Mouse (Mus musculus) forebrain, embryonic 11.5 days (tissue): ENCODE data around the gene Gm11037. TPM values are rescaled to one million over a fixed set of nuclear protein-coding genes. Genes with fewer than 3 reads are reported as not detected.

Experiments
- ATAC-seq: fragments of 200-750 bp; cut with Nextera tagmentation; replicated peaks from 2 replicates; pipeline ENCODE4 v1.8.0; 2017; ENCODE audit warnings: moderate TSS enrichment; ENCODE audit not compliant: low FRiP score
- DNase-seq: peaks from one replicate; pipeline ENCODE4 v3.0.0-alpha.2; 2017; ENCODE audit warnings: low spot score
- H3K27ac ChIP-seq: fragments of 300-500 bp; sonication (generic); 2 replicates; pipeline ENCODE4 v1.5.1; 2014; ENCODE audit warnings: low read depth, low read length
- H3K27me3 ChIP-seq: fragments of 300-500 bp; sonication (generic); 2 replicates; pipeline ENCODE4 v1.6.1; 2014; ENCODE audit warnings: mild to moderate bottlenecking, low read length, mixed read lengths; ENCODE audit not compliant: control insufficient read depth, insufficient read depth
- H3K36me3 ChIP-seq: fragments of 300-500 bp; sonication (generic); 2 replicates; pipeline ENCODE4 v1.6.1; 2014; ENCODE audit warnings: mild to moderate bottlenecking, low read length, moderate library complexity, mixed read lengths; ENCODE audit not compliant: control insufficient read depth, insufficient read depth
- H3K4me1 ChIP-seq: fragments of 300-500 bp; sonication (generic); replicated peaks from 2 replicates; pipeline ENCODE4 v1.6.1; 2014; ENCODE audit warnings: low read length, mixed read lengths; ENCODE audit not compliant: control insufficient read depth, insufficient read depth
- H3K4me2 ChIP-seq: fragments of 300-500 bp; sonication (generic); 2 replicates; pipeline ENCODE4 v1.6.1; 2014; ENCODE audit warnings: low read depth, mild to moderate bottlenecking, low read length, moderate library complexity, mixed read lengths; ENCODE audit not compliant: severe bottlenecking
- H3K4me3 ChIP-seq: fragments of 300-500 bp; sonication (generic); 2 replicates; pipeline ENCODE4 v1.5.1; 2014; ENCODE audit warnings: low read depth, low read length
- H3K9ac ChIP-seq: fragments of 300-500 bp; sonication (generic); 2 replicates; pipeline ENCODE4 v1.6.1; 2014; ENCODE audit warnings: low read length
- H3K9me3 ChIP-seq: fragments of 300-500 bp; sonication (generic); 2 replicates; pipeline ENCODE4 v1.6.1; 2016; ENCODE audit warnings: low read length, mixed read lengths; ENCODE audit not compliant: control insufficient read depth
- WGBS: fragments of 180-500 bp; shearing (Covaris S2); extraction: QIAGEN DNeasy Blood & Tissue Kit; methylation state at CpG from one replicate; pipeline ENCODE4 v1.1.7; 2014; 5-methylcytosine and 5-hydroxymethylcytosine counted together
- polyA plus RNA-seq: library from polyadenylated mRNA; unstranded; fragments of >200 nt; fragmentation: Nextera tagmentation; extraction: Ambion mirVana; gene quantifications from 2 replicates; pipeline ENCODE4 v1.2.1, GENCODE M21; 2014

The Gm11037 gene
- polyA plus RNA-seq, 1 experiment from 2014 or later = not detected

DNA sequence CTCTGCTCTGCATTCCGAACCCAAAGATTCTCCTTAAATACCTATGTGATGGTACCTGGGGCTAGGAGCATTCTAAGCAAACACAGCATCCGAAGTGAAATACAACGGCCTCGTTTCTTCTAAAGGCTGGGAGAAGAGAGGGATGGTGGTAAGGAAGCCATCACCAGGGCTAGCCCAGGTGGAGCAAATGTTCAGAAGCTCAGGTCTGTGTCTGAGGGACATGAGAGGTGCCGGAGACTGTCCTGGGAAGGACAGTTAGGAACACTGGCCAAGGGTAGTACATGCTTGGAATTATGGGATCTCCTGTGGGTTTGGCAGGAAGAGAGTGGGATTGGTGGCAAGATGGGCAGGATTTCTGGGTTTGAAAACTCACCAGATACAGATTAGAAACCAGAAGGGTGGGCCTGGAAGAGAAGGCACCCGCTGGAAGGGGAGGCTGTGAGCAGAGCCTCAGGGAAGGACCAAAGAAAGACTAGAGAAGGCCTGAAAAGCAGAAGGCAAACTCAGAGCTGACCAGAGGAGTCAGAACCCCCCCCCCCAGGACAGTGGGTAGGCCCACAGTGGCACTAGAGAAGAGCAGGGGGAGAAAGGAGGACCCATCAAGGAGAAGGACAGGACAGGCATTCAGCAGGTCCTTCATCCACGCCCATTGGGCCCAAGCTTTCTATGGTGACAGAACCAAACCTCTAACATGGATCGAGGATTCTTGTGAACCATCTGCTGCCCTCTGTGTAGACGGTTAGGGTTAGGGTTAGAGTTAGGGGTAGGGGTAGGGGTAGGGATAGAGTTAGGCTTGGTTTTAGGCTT, 7.9 kb upstream of the Gm11037 start:
- H3K4me1 ChIP-seq = peaks cover 9% of the 10 kb centered on the region; the same call in 1 of the 2 replicates
- H3K9me3 ChIP-seq = no peaks in the 10 kb centered on the region
- H3K9ac ChIP-seq = no peak overlapping the region
- no peaks in the 10 kb centered on the region for H3K27me3 ChIP-seq
- H3K4me2 ChIP-seq = no peak overlapping the region
- no peak overlapping the region for H3K4me3 ChIP-seq
- 84% methylated on average over 9 of the region's 9 CpGs for WGBS
- DNase-seq = no peak
- no peaks in the 10 kb centered on the region for H3K36me3 ChIP-seq
- no peak for ATAC-seq
- no peak overlapping the region for H3K27ac ChIP-seq

DNA sequence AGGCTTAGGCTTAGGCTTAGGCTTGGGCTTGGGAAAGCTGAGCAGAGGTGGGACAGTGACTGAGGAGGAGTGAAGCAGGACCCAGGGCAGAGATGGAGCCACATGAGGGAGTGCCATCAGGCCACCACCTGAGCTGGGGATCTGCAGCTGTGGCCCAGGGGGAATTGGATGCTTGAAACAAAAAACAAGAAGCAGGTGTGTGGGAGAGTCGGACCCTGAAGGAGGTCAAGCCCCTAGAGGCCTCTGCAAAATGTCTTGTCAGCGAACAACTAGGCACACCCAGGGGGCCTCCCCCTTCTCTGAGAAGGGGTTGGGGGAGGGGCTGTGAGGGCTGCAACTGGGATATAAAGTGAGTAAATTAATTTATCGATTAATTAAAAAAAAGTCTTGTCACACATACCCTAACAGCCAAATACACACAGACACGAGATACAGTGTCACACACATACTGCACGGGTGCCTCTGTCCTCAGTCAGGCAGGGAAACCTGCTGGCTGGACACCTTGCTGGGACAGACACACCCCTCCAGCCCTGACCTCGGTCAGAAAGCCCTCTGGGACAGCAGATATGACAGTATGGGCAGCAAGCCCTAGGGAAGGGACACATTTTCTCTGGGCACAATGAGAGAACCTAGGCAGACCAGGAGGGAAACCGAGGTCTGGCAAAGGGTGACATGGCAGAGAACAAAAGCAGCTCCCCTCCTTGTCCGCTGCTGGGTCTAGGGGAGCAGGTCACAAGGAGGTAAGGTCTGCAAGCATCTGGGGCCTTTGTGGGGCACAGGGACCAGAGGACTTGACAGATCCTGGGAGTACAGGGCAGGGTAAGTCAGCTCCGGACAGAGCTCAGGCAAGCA, 7.1 kb upstream of the Gm11037 start:
- Histone ChIP-seq H3K4me1 (peaks cover 9% of the 10 kb centered on the region; the same call in 1 of the 2 replicates), H3K4me3 (no peak overlapping the region), H3K4me2 (0 out of 2 replicates have a peak overlapping the region, but pooled peaks have one; percentile 87), H3K36me3 (no peaks in the 10 kb centered on the region), H3K27me3 (no peaks in the 10 kb centered on the region), H3K27ac (no peak overlapping the region), H3K9ac (no peak overlapping the region), H3K9me3 (no peaks in the 10 kb centered on the region)
- WGBS = 45% methylated on average over 9 of the region's 9 CpGs
- ATAC-seq (no peak), DNase-seq (no peak)

DNA sequence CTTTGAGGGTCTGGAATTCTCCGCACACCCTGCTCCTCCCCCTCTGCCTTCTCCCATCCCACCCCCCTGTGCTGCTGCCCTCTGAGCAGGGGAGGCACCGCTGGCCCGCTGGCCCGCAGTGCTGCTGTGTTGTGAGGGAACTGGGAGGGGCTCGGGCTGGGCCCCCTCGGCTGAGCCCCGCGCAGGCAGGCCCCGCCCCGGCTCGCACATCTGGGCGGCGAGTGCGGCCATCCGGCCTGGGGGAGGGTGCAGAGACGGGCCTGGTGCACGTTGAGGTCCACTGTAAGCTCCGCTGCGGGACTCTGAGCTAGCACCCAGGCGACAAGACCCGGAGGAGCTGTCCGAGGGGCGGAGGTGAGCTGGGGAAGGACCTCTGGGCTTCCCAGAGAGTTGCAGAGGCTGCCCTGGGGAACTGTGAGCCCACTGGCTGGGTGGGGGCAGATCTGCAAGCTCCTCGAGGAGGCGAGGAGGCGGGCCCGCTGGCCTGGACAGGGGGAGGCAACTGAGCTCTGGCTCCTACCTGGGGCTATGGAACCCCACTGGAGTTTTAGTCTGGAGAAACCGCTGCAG, 6.1 kb upstream of the Gm11037 start, which contains the start of gene Hspa12b:
Gene Hspa12b (plus strand): TSS at position 120 of the 570 bp plus-strand sequence.
- Histone ChIP-seq H3K27me3 (no peaks in the 10 kb centered on the region), H3K4me3 (peak within 1 kb of the TSS; percentile 45), H3K9ac (peak within 1 kb of the TSS; percentile 63), H3K4me2 (peak within 1 kb of the TSS; percentile 87), H3K27ac (0 out of 2 replicates have a peak within 1 kb of the TSS, but pooled peaks have one; percentile 5), H3K4me1 (peaks cover 9% of the 10 kb centered on the region; the same call in 1 of the 2 replicates), H3K9me3 (no peaks in the 10 kb centered on the region), H3K36me3 (no peaks in the 10 kb centered on the region)
- peak; percentile 88 for ATAC-seq
- under 1% methylated on average over 21 of the region's 28 CpGs for WGBS
- DNase-seq = peak; percentile 82

DNA sequence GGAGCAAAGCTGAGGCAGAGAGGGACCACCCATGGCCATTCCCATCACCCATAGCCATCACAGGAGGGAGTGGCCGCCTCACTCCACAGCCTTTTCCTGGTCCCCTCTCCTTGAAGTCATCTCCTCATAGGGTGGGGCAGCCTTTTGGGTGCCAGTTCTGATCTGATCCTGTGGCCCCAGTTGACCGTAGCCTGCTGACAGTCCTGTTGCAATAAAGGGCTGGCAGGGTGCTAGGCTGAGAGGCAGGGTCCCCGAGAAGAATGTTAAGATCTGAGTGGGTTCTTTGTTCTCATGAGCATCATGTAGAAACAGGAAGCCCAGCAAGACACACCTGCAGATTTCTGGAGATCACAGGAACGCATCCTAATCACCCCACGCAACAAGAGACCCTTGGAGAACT, 5.1 kb upstream of the Gm11037 start:
- Histone ChIP-seq H3K36me3 (no peaks in the 10 kb centered on the region), H3K4me1 (peaks cover 9% of the 10 kb centered on the region; the same call in 1 of the 2 replicates), H3K27ac (no peak overlapping the region), H3K4me3 (peak overlapping the region; percentile 45; the same call in 1 of the 2 replicates), H3K27me3 (no peaks in the 10 kb centered on the region), H3K4me2 (peak overlapping the region; percentile 87; the same call in 1 of the 2 replicates), H3K9ac (no peak overlapping the region), H3K9me3 (no peaks in the 10 kb centered on the region)
- DNase-seq (no peak), ATAC-seq (no peak)
- 87% methylated on average over 5 of the region's 5 CpGs for WGBS

DNA sequence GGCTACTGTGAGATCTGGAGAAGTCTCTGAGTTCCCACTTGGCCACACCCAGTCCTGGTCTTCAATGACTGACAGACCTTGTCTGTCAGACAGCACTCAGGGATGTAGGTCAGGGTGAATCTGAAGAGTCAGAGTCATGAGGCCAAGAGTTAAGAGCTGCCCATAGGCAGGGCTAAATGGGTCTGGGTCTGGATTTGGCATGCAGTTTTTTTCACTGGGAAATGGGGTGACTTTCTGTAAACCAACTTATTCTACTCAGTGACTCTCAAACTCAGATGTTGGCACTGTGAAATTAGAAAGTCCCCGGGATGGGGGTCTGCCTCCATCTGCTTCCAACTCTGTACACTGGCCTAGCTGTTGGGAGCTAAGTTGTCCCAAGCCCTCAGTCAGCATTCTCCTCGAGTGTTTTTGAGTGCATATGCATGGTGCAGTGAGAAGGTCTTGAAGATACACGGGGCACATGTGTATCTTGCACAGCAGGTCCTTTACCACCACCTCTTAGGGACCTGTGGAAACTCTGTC, 4.6 kb upstream of the Gm11037 start:
- DNase-seq (no peak), ATAC-seq (no peak)
- Histone ChIP-seq H3K4me1 (peaks cover 9% of the 10 kb centered on the region; the same call in 1 of the 2 replicates), H3K9ac (no peak overlapping the region), H3K36me3 (no peaks in the 10 kb centered on the region), H3K27ac (no peak overlapping the region), H3K4me2 (no peak overlapping the region), H3K9me3 (no peaks in the 10 kb centered on the region), H3K27me3 (no peaks in the 10 kb centered on the region), H3K4me3 (no peak overlapping the region; the same call in 1 of the 2 replicates)
- WGBS = 91% methylated on average over 3 of the region's 3 CpGs

DNA sequence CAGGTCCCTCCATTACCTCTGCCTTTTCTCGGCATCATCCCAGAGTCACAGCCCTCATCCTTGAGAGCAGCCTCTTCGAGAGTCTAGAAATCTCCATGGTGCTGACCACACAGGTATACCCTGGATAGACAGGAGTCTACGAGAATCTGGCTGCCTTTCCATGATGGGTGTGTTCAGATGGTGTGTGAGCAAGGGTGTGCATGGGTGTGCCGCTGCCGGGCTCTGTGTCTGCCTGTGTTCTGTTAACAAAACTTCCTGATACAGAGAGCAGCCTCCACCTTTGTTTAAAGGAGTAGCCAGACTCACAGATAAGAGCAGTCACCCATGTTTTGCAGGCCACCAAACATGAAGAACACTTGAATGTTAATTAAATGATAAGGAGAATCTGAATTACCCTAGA, 3.5 kb upstream of the Gm11037 start:
- Histone ChIP-seq H3K4me3 (no peak overlapping the region), H3K27ac (no peak overlapping the region), H3K9ac (no peak overlapping the region), H3K36me3 (no peaks in the 10 kb centered on the region), H3K4me1 (peaks cover 9% of the 10 kb centered on the region; the same call in 1 of the 2 replicates), H3K9me3 (no peaks in the 10 kb centered on the region), H3K4me2 (no peak overlapping the region), H3K27me3 (no peaks in the 10 kb centered on the region)
- 82% methylated on average over 5 of the region's 5 CpGs for WGBS
- ATAC-seq = no peak
- peak; percentile 47 for DNase-seq

DNA sequence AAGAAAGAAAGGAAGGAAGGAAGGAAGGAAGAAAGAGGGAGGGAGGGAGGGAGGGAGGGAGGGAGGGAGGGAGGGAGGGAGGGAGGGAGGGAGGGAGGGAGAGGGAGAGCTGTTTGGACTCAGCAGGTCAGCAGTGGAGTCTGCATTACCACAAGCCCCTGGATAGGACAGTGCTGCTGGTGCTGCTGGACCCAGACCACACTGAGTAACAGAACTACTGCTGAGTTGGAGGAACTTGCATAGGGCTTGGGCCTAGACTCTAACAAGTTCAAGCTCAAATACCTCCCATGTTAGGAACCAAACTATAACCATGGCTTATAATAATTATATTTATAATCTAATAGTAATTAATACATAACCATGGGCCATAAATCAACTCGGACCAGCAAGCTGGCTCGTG, 2.4 kb upstream of the Gm11037 start:
- 85% methylated on average over 2 of the region's 2 CpGs for WGBS
- Histone ChIP-seq H3K36me3 (no peaks in the 10 kb centered on the region), H3K4me3 (no peak overlapping the region), H3K4me2 (no peak overlapping the region), H3K27me3 (no peaks in the 10 kb centered on the region), H3K9me3 (no peaks in the 10 kb centered on the region), H3K9ac (no peak overlapping the region), H3K4me1 (peaks cover 9% of the 10 kb centered on the region; the same call in 1 of the 2 replicates), H3K27ac (no peak overlapping the region)
- ATAC-seq (no peak), DNase-seq (no peak)
